Comparison of ENCODE assay signal across 9 mouse cellular contexts in the genomic region with DNA sequence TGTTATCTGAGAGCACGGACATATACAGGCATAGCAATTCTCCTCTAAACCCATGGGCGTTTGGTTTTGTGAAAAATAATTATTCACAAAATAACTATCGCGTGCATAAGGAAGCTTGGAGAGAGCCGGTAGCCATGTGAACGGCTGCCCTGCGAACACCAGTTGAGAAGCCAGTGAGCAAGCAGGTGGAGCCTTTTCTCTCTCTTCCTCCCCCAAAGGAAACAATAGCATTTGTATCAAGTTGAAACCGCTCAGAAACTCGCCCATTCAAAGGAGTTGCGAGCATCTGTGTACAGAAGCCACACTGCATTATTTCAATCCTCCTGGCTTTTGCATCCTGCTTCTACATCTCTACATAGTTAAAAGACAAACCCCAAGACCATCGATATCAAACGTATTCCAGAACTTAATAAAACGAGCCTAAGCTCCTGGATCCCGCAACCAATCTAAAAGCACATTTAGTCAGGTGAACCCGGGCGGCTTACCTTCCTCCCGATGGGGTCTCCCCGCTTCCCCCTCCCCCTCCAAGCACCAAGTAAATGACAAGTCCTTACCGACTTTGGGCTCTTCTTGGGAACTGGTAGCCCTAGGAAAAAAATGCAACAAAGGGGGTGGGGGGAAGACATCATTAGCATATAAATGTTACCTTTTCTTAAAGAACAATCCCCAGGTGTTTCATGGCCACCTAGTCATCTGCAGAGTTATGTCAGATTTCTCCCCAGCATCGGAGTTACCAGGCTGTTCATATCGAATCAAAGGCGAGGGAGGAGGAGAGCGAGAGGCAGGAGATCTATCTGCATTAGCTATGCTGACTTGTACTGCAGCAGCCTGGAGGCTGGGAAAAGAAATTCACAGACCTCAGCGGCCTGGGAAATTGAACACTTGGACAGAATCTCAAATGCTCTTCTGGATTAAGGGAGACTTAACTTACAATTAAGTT.
DNase-seq lines count a peak whose midpoint lies in the region; ATAC-seq lines count a peak whose summit lies in the region.
"Had no signal": no experiment of that assay in that cellular context is flagged by ENCODE, and none has a peak within 500 bp of the region (broad histone marks: within the 10 kb centered on the region; RNA-seq: fewer than 3 reads in every experiment).

No protein-coding gene starts in this region.

- H3K27me3 ChIP-seq in heart, embryonic 11.5 days (ENCODE audit: control insufficient read depth, insufficient read depth, low read length): no peaks in the 10 kb centered on the region
- no peaks in the 10 kb centered on the region for H3K27me3 ChIP-seq in forebrain, embryonic 15.5 days
- H3K27me3 ChIP-seq in midbrain, embryonic 10.5 days (ENCODE audit: low read depth, poor library complexity, severe bottlenecking): peaks cover 38% of the 10 kb centered on the region

- H3K4me3 ChIP-seq in heart, embryonic 11.5 days (ENCODE audit: low read depth, low read length): peak overlapping the region; percentile 33
- peak overlapping the region; percentile 26 for H3K4me3 ChIP-seq in forebrain, embryonic 15.5 days
- H3K4me3 ChIP-seq in midbrain, embryonic 10.5 days: peak overlapping the region; percentile 49

- no peak for DNase-seq in heart, postnatal 4 days
- peak; percentile 67 for DNase-seq in ES-CJ7 (ENCODE audit: low read depth, low spot score)
- DNase-seq in midbrain, embryonic 10.5 days (ENCODE audit: low spot score): peak; percentile 22
- no peak for DNase-seq in urinary bladder, postnatal 25 days (ENCODE audit: low spot score)
- DNase-seq in lung, adult 18-20 months: no peak
- DNase-seq: cerebellum, adult 9-10 months had no signal

- peak overlapping the region; percentile 65 for H3K4me2 ChIP-seq in heart, embryonic 11.5 days
- H3K4me2 ChIP-seq in forebrain, embryonic 15.5 days (replicated peaks): peak overlapping the region; percentile 41

- no peaks in the 10 kb centered on the region for H3K9me3 ChIP-seq in heart, embryonic 11.5 days (replicated peaks; ENCODE audit: control insufficient read depth, low read length)
- no peaks in the 10 kb centered on the region for H3K9me3 ChIP-seq in forebrain, embryonic 15.5 days
- H3K9me3 ChIP-seq in midbrain, embryonic 10.5 days (replicated peaks): no peaks in the 10 kb centered on the region

- H3K27ac ChIP-seq in heart, embryonic 11.5 days (ENCODE audit: low read depth, low read length): no peak overlapping the region
- H3K27ac ChIP-seq in forebrain, embryonic 15.5 days (replicated peaks): no peak overlapping the region
- peak overlapping the region; percentile 38 for H3K27ac ChIP-seq in midbrain, embryonic 10.5 days (replicated peaks)

- H3K9ac ChIP-seq in heart, embryonic 11.5 days (ENCODE audit: low read depth, low read length): no peak overlapping the region
- H3K9ac ChIP-seq in forebrain, embryonic 15.5 days (replicated peaks): peak overlapping the region; percentile 23

- no peak for ATAC-seq in heart, embryonic 11.5 days (replicated peaks; ENCODE audit: insufficient number of reproducible peaks, low FRiP score, low TSS enrichment)
- 0 out of 2 replicates have a peak, but pooled peaks have one; percentile 39 for ATAC-seq in forebrain, embryonic 15.5 days (replicated peaks)
- ATAC-seq in erythroblast, adult 5-6 weeks (replicated peaks; ENCODE audit: low FRiP score, poor library complexity, severe bottlenecking): no peak

- WGBS in heart, embryonic 11.5 days (ENCODE audit: insufficient replicate concordance): 11% methylated on average over 24 of the region's 24 CpGs
- 10% methylated on average over 24 of the region's 24 CpGs for WGBS in forebrain, embryonic 15.5 days
- WGBS in midbrain, embryonic 10.5 days: 5% methylated on average over 24 of the region's 24 CpGs

- no peaks in the 10 kb centered on the region for H3K36me3 ChIP-seq in heart, embryonic 11.5 days (ENCODE audit: control insufficient read depth, insufficient read depth, low read length)
- H3K36me3 ChIP-seq in forebrain, embryonic 15.5 days: no peaks in the 10 kb centered on the region
- no peaks in the 10 kb centered on the region for H3K36me3 ChIP-seq in midbrain, embryonic 10.5 days

- peaks cover 23% of the 10 kb centered on the region for H3K4me1 ChIP-seq in heart, embryonic 11.5 days (ENCODE audit: control insufficient read depth, insufficient read depth, low read length)
- H3K4me1 ChIP-seq in forebrain, embryonic 15.5 days: peaks cover 37% of the 10 kb centered on the region
- H3K4me1 ChIP-seq in midbrain, embryonic 10.5 days: peaks cover 40% of the 10 kb centered on the region

Comparison
In these comparisons a context has a peak if more than half of its experiments do, and no peak if none do; other contexts are left out.
1. DNase-seq: peak in ES-CJ7 (single experiment) and midbrain, embryonic 10.5 days (single experiment); none in heart, postnatal 4 days (single experiment), urinary bladder, postnatal 25 days (single experiment) and lung, adult 18-20 months (0 of 2).
2. Peak in every context shown above with its lines, with median percentiles within 50 percentile points of each other: H3K4me3 ChIP-seq.